Comparison of ENCODE assay signal across 7 mouse cellular contexts in genomic region chr2:167799629-167800387, GRCm38 (mm10).
DNase-seq lines count a peak whose midpoint lies in the region; ATAC-seq and TF ChIP-seq lines count a peak whose summit lies in the region.

No protein-coding gene starts in this region.

- no peaks in the 10 kb centered on the region for H3K27me3 ChIP-seq in hindbrain, embryonic 14.5 days (ENCODE audit: control insufficient read depth, insufficient read depth, low read length)
- no peaks in the 10 kb centered on the region for H3K27me3 ChIP-seq in lung, postnatal 0 days (replicated peaks; ENCODE audit: insufficient read depth, low read length)

- H3K27ac ChIP-seq in hindbrain, embryonic 14.5 days, result no peak overlapping the region
- 0 out of 2 replicates have a peak overlapping the region, but pooled peaks have one; percentile 10 for H3K27ac ChIP-seq in lung, postnatal 0 days (ENCODE audit: low read length)

- H3K4me3 ChIP-seq in lung, adult 2 months (replicated peaks; ENCODE audit: extremely low read depth, low read depth, low read length), result no peak overlapping the region
- H3K4me3 ChIP-seq in hindbrain, embryonic 14.5 days (replicated peaks; ENCODE audit: low read length), result no peak overlapping the region
- H3K4me3 ChIP-seq in lung, postnatal 0 days (ENCODE audit: low read depth, low read length), result no peak overlapping the region

- H3K9me3 ChIP-seq in hindbrain, embryonic 14.5 days (ENCODE audit: control insufficient read depth, low read length), result no peaks in the 10 kb centered on the region
- H3K9me3 ChIP-seq in lung, postnatal 0 days (ENCODE audit: low read length), result no peaks in the 10 kb centered on the region

- no peak for ATAC-seq in hindbrain, embryonic 14.5 days (ENCODE audit: low FRiP score)
- peak; percentile 75 for ATAC-seq in lung, postnatal 0 days

- no peak for TF ChIP-seq CTCF in lung, adult 2 months (IDR thresholded peaks at IDR 0.05; ENCODE audit: insufficient read depth, low read length)
- no peak for TF ChIP-seq CTCF in lung, postnatal 0 days (IDR thresholded peaks at IDR 0.05)

- DNase-seq in lung, adult 18-20 months, result peak; percentile 45 to 60
- DNase-seq in lung, adult 2 months, result no peak
- peak; percentile 31 to 56 for DNase-seq in adrenal gland, postnatal 36 days
- peak; percentile 30 for DNase-seq in hindbrain, embryonic 14.5 days (ENCODE audit: low spot score)
- peak; percentile 94 for DNase-seq in lung, postnatal 0 days (ENCODE audit: low spot score)
- no peak for DNase-seq in T-cell, adult 2 months (ENCODE audit: low spot score)
- no peak for DNase-seq in natural killer cell, adult 2 months (ENCODE audit: low spot score in 2 of 2)

- 80% methylated on average over 5 of the region's 5 CpGs for WGBS in lung, adult 2 months
- 89% methylated on average over 5 of the region's 5 CpGs for whole genome bisulfite sequencing in hindbrain, embryonic 14.5 days
- 83% methylated on average over 5 of the region's 5 CpGs for WGBS in lung, postnatal 0 days

- H3K9ac ChIP-seq in hindbrain, embryonic 14.5 days, result no peak overlapping the region
- H3K9ac ChIP-seq in lung, postnatal 0 days (replicated peaks; ENCODE audit: low read depth), result no peak overlapping the region

- peaks cover 3% of the 10 kb centered on the region; the same call in 1 of the 2 replicates for H3K4me1 ChIP-seq in lung, adult 2 months (ENCODE audit: control insufficient read depth, insufficient read depth, low read length)
- H3K4me1 ChIP-seq in hindbrain, embryonic 14.5 days (replicated peaks; ENCODE audit: control insufficient read depth, insufficient read depth, low read length), result no peaks in the 10 kb centered on the region
- peaks cover 9% of the 10 kb centered on the region; the same call in 1 of the 2 replicates for H3K4me1 ChIP-seq in lung, postnatal 0 days (ENCODE audit: insufficient read depth, low read depth, low read length)

- no peak for TF ChIP-seq EP300 in lung, postnatal 0 days (IDR thresholded peaks at IDR 0.05)

- H3K4me2 ChIP-seq in hindbrain, embryonic 14.5 days (replicated peaks), result no peak overlapping the region
- H3K4me2 ChIP-seq in lung, postnatal 0 days (replicated peaks; ENCODE audit: low read depth, low read length), result no peak overlapping the region

- H3K36me3 ChIP-seq in hindbrain, embryonic 14.5 days (replicated peaks; ENCODE audit: control insufficient read depth, insufficient read depth), result no peaks in the 10 kb centered on the region
- H3K36me3 ChIP-seq in lung, postnatal 0 days (ENCODE audit: insufficient read depth, low read length), result no peaks in the 10 kb centered on the region

- TF ChIP-seq POLR2A in lung, adult 2 months (IDR thresholded peaks at IDR 0.05; ENCODE audit: borderline replicate concordance, extremely low read depth, low read depth, low read length), result no peak

Comparison
In these comparisons a context has a peak if more than half of its experiments do, and no peak if none do; other contexts are left out.
1. DNase-seq: peak in lung, adult 18-20 months (2 of 2), adrenal gland, postnatal 36 days (2 of 2), hindbrain, embryonic 14.5 days (single experiment) and lung, postnatal 0 days (single experiment); none in lung, adult 2 months (single experiment), T-cell, adult 2 months (single experiment) and natural killer cell, adult 2 months (0 of 2).